Mouse (Mus musculus): ENCODE results near the gene Cd99l2.

Gene Cd99l2

GRCm38 (mm10) chrX:71468639-71469295 is 23.9 kb downstream of the Cd99l2 start:
- no peak for DNase-seq (ENCODE audit: extremely low read depth, low read depth, low spot score)

GRCm38 (mm10) chrX:71467491-71467890 is 25.2 kb downstream of the Cd99l2 start:
- DNase-seq (ENCODE audit: extremely low read depth, low read depth, low spot score), result no peak

- DNase-seq (ENCODE audit: extremely low read depth, low read depth, low spot score), result no peak
These were observed 27.2 kb downstream of the Cd99l2 start for GRCm38 (mm10) chrX:71465417-71465816.

- DNase-seq (ENCODE audit: extremely low read depth, low read depth, low spot score), result no peak
These were observed 28.4 kb downstream of the Cd99l2 start for GRCm38 (mm10) chrX:71464138-71464826.

GRCm38 (mm10) chrX:71456078-71456737 is 36.4 kb downstream of the Cd99l2 start:
- DNase-seq (ENCODE audit: extremely low read depth, low read depth, low spot score), result no peak

- DNase-seq (ENCODE audit: extremely low read depth, low read depth, low spot score), result no peak
These were observed 49.7 kb downstream of the Cd99l2 start for GRCm38 (mm10) chrX:71442916-71443315.

GRCm38 (mm10) chrX:71439473-71439872 is 53.2 kb downstream of the Cd99l2 start:
- no peak for DNase-seq (ENCODE audit: extremely low read depth, low read depth, low spot score)

GRCm38 (mm10) chrX:71435542-71435941 is 57.1 kb downstream of the Cd99l2 start:
- DNase-seq (ENCODE audit: extremely low read depth, low read depth, low spot score), result no peak

- no peak for DNase-seq (ENCODE audit: extremely low read depth, low read depth, low spot score)
These were observed 57.8 kb downstream of the Cd99l2 start for GRCm38 (mm10) chrX:71434860-71435259.

- no peak for DNase-seq (ENCODE audit: extremely low read depth, low read depth, low spot score)
These were observed 58.2 kb downstream of the Cd99l2 start for GRCm38 (mm10) chrX:71434448-71434847.

- DNase-seq (ENCODE audit: extremely low read depth, low read depth, low spot score), result no peak
These were observed 61.7 kb downstream of the Cd99l2 start for GRCm38 (mm10) chrX:71430900-71431299.

GRCm38 (mm10) chrX:71427491-71427890 is 65.2 kb downstream of the Cd99l2 start:
- no peak for DNase-seq (ENCODE audit: extremely low read depth, low read depth, low spot score)

GRCm38 (mm10) chrX:71425746-71426519 is 66.7 kb downstream of the Cd99l2 start:
- DNase-seq (ENCODE audit: extremely low read depth, low read depth, low spot score), result no peak

- no peak for DNase-seq (ENCODE audit: extremely low read depth, low read depth, low spot score)
These were observed 67.8 kb downstream of the Cd99l2 start for GRCm38 (mm10) chrX:71424852-71425251.

- DNase-seq (ENCODE audit: extremely low read depth, low read depth, low spot score), result no peak
These were observed 79.0 kb downstream of the Cd99l2 start for GRCm38 (mm10) chrX:71413616-71414015.

- DNase-seq (ENCODE audit: extremely low read depth, low read depth, low spot score), result no peak
These were observed 79.9 kb downstream of the Cd99l2 start for GRCm38 (mm10) chrX:71412776-71413175.

- no peak for DNase-seq (ENCODE audit: extremely low read depth, low read depth, low spot score)
These were observed 84.3 kb downstream of the Cd99l2 start for GRCm38 (mm10) chrX:71408386-71408785.

GRCm38 (mm10) chrX:71406290-71406689 is 86.4 kb downstream of the Cd99l2 start:
- DNase-seq (ENCODE audit: extremely low read depth, low read depth, low spot score), result no peak

- DNase-seq (ENCODE audit: extremely low read depth, low read depth, low spot score), result no peak
These were observed 96.3 kb downstream of the Cd99l2 start for GRCm38 (mm10) chrX:71396326-71396725.

- no peak for DNase-seq (ENCODE audit: extremely low read depth, low read depth, low spot score)
These were observed 111.1 kb downstream of the Cd99l2 start for GRCm38 (mm10) chrX:71381571-71381970.

GRCm38 (mm10) chrX:71378435-71378834 is 114.2 kb downstream of the Cd99l2 start:
- DNase-seq (ENCODE audit: extremely low read depth, low read depth, low spot score), result no peak
